Mouse (Mus musculus): ENCODE data around the gene Pmpcb.

DNA sequence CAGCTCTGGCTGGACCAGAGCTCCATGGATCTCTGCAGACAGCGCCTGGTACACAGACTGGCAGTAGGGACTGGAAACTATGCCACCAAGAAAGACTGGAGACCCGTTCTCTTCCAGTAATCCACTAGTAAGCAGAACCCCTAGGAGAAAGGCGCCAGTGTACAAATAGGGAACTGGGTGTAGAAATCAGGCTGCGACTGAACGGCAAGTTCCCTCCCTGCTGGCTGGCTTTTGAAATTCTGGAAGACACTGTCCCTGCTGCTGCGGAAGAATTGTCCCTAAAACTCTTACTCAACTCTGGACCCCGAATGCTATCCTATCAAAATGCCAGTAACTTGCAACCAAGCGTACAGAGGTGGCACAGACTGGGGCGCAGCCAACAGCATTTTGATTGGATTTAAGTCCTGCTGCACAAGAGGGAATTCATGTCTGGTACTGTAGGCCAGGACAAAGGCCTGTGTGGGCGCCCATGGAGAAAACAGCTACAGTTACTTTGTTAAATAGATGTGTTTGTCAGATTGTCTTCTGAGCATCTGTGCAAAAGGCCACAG lies 19.7 kb upstream of the Pmpcb start:
- no peak for TF ChIP-seq CTCF (IDR thresholded peaks at IDR 0.05; ENCODE audit: borderline replicate concordance, insufficient read depth, low read depth, low read length)
- no peak for TF ChIP-seq POLR2A (IDR thresholded peaks at IDR 0.05; ENCODE audit: borderline replicate concordance, insufficient read depth, low read length)
